Mouse (Mus musculus): ENCODE measurements at regions not wholly inside any gene's neighbourhood (a gene's known extent, or its start where the extent isn't known, plus 50 kb on each side); places are given as distances from the start of the nearest gene placed in this dataset.

DNA sequence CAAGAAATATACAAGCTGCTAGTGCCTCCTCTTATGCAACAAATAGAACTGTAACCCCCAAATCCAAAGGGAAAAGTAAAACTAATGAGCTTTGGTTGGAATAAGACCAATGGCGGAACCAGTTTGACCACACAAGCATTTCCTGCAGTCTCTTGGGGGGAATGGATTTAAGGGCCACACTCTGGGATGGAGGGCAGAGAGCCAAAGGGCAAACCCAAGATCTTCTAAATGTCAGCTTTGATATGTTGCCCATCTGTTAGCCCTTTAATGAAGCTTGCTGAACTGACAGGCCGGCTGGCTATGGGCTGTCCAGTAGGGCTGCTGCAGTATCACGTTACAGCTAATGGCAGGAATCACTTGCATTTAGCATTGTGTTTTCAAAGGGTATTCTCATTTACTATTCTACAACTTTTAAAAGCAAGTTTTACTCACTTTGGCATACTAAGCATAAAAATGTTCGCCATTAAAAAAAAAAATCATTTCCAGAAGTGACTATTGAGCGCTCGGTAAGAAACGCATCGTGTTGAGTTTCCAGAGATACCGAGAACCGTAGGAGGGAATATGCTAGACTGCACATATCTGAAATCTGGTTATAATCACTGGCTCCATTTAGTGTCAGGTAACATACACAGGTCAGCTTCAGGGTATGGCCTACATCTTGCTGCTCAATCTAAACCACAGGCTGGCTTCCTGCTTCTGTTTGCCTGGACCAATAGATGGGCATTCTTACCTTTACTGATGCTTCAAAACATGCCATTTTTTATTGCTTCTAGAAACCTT is 51.1 kb upstream of the Mmadhc start:
- TF ChIP-seq CTCF (IDR thresholded peaks at IDR 0.05; ENCODE audit: low read depth) (no peak), EP300 (IDR thresholded peaks at IDR 0.05; ENCODE audit: low read depth) (no peak)
